Mouse (Mus musculus): ENCODE data around the gene Epha5.

Gene Epha5

GRCm38 (mm10) chr5:84417062-84417879 lies at the start of gene Epha5:
Gene Epha5, minus strand, starts transcription at chr5:84417382.
- peak; percentile 83 for DNase-seq

GRCm38 (mm10) chr5:84456216-84456615 lies 39.0 kb upstream of the Epha5 start:
- no peak for DNase-seq

GRCm38 (mm10) chr5:84454641-84455040 lies 37.5 kb upstream of the Epha5 start:
- no peak for DNase-seq

GRCm38 (mm10) chr5:84453839-84454238 lies 36.7 kb upstream of the Epha5 start:
- no peak for DNase-seq

GRCm38 (mm10) chr5:84440232-84440631 lies 23.1 kb upstream of the Epha5 start:
- no peak for DNase-seq

- DNase-seq: peak; percentile 26
These were observed 991 bp downstream of the Epha5 start for GRCm38 (mm10) chr5:84415961-84416821.

GRCm38 (mm10) chr5:84414931-84415431 lies 2.2 kb downstream of the Epha5 start:
- peak; percentile 23 for DNase-seq

GRCm38 (mm10) chr5:84413026-84413425 lies 4.2 kb downstream of the Epha5 start:
- no peak for DNase-seq

- no peak for DNase-seq
These were observed 8.8 kb downstream of the Epha5 start for GRCm38 (mm10) chr5:84408370-84408769.

- DNase-seq: no peak
These were observed 20.1 kb downstream of the Epha5 start for GRCm38 (mm10) chr5:84397085-84397484.

GRCm38 (mm10) chr5:84365334-84365733 lies 51.8 kb downstream of the Epha5 start:
- DNase-seq: no peak

- DNase-seq: peak; percentile 5
These were observed 57.8 kb downstream of the Epha5 start for GRCm38 (mm10) chr5:84359430-84359829.

GRCm38 (mm10) chr5:84353069-84353468 lies 64.1 kb downstream of the Epha5 start:
- DNase-seq: no peak

GRCm38 (mm10) chr5:84346728-84347499 lies 70.3 kb downstream of the Epha5 start:
- no peak for DNase-seq

- DNase-seq: no peak
These were observed 81.2 kb downstream of the Epha5 start for GRCm38 (mm10) chr5:84335834-84336465.

- DNase-seq: no peak
These were observed 82.7 kb downstream of the Epha5 start for GRCm38 (mm10) chr5:84334481-84334880.

- DNase-seq: no peak
These were observed 85.6 kb downstream of the Epha5 start for GRCm38 (mm10) chr5:84331631-84332030.

GRCm38 (mm10) chr5:84320553-84320952 lies 96.6 kb downstream of the Epha5 start:
- DNase-seq: no peak

- DNase-seq: no peak
These were observed 97.0 kb downstream of the Epha5 start for GRCm38 (mm10) chr5:84320138-84320537.

GRCm38 (mm10) chr5:84318814-84319340 lies 98.3 kb downstream of the Epha5 start:
- DNase-seq: no peak

- DNase-seq: no peak
These were observed 99.3 kb downstream of the Epha5 start for GRCm38 (mm10) chr5:84317839-84318238.

GRCm38 (mm10) chr5:84313619-84314018 lies 103.6 kb downstream of the Epha5 start:
- DNase-seq: no peak
